Mouse (Mus musculus): ENCODE results near the gene Tenm2. TPM values are rescaled to one million over a fixed set of nuclear protein-coding genes. Genes with fewer than 3 reads are reported as not detected.

The Tenm2 gene
- total RNA-seq (2017): 0.12 TPM in 1 of 2 replicates, not detected in the other

- ATAC-seq (ENCODE audit: extremely low read depth, insufficient number of reproducible peaks, low FRiP score, poor library complexity, severe bottlenecking): no peak
Observed at GRCm38 (mm10) chr11:37235914-37236600, at the start of gene Tenm2. Gene Tenm2 (minus strand): TSS chr11:37235964.

GRCm38 (mm10) chr11:37285186-37285585, 49.4 kb upstream of the Tenm2 start:
- no peak for ATAC-seq (ENCODE audit: extremely low read depth, insufficient number of reproducible peaks, low FRiP score, poor library complexity, severe bottlenecking)

- no peak for ATAC-seq (ENCODE audit: extremely low read depth, insufficient number of reproducible peaks, low FRiP score, poor library complexity, severe bottlenecking)
Observed at GRCm38 (mm10) chr11:37248796-37249195, 13.0 kb upstream of the Tenm2 start.

- ATAC-seq (ENCODE audit: extremely low read depth, insufficient number of reproducible peaks, low FRiP score, poor library complexity, severe bottlenecking): no peak
Observed at GRCm38 (mm10) chr11:37237096-37237725, 1.4 kb upstream of the Tenm2 start.

- ATAC-seq (ENCODE audit: extremely low read depth, insufficient number of reproducible peaks, low FRiP score, poor library complexity, severe bottlenecking): no peak
Observed at GRCm38 (mm10) chr11:37236601-37237083, 878 bp upstream of the Tenm2 start.

- no peak for ATAC-seq (ENCODE audit: extremely low read depth, insufficient number of reproducible peaks, low FRiP score, poor library complexity, severe bottlenecking)
Observed at GRCm38 (mm10) chr11:37235021-37235795, 556 bp downstream of the Tenm2 start.

GRCm38 (mm10) chr11:37227404-37227803, 8.4 kb downstream of the Tenm2 start:
- ATAC-seq (ENCODE audit: extremely low read depth, insufficient number of reproducible peaks, low FRiP score, poor library complexity, severe bottlenecking): no peak

- no peak for ATAC-seq (ENCODE audit: extremely low read depth, insufficient number of reproducible peaks, low FRiP score, poor library complexity, severe bottlenecking)
Observed at GRCm38 (mm10) chr11:37226943-37227342, 8.8 kb downstream of the Tenm2 start.

- no peak for ATAC-seq (ENCODE audit: extremely low read depth, insufficient number of reproducible peaks, low FRiP score, poor library complexity, severe bottlenecking)
Observed at GRCm38 (mm10) chr11:37222737-37223136, 13.0 kb downstream of the Tenm2 start.

- no peak for ATAC-seq (ENCODE audit: extremely low read depth, insufficient number of reproducible peaks, low FRiP score, poor library complexity, severe bottlenecking)
Observed at GRCm38 (mm10) chr11:37222056-37222455, 13.7 kb downstream of the Tenm2 start.

- no peak for ATAC-seq (ENCODE audit: extremely low read depth, insufficient number of reproducible peaks, low FRiP score, poor library complexity, severe bottlenecking)
Observed at GRCm38 (mm10) chr11:37220921-37221320, 14.8 kb downstream of the Tenm2 start.

GRCm38 (mm10) chr11:37186132-37186531, 49.6 kb downstream of the Tenm2 start:
- ATAC-seq (ENCODE audit: extremely low read depth, insufficient number of reproducible peaks, low FRiP score, poor library complexity, severe bottlenecking): no peak

- no peak for ATAC-seq (ENCODE audit: extremely low read depth, insufficient number of reproducible peaks, low FRiP score, poor library complexity, severe bottlenecking)
Observed at GRCm38 (mm10) chr11:37177426-37177825, 58.3 kb downstream of the Tenm2 start.

GRCm38 (mm10) chr11:37153933-37154880, 81.6 kb downstream of the Tenm2 start:
- ATAC-seq (ENCODE audit: extremely low read depth, insufficient number of reproducible peaks, low FRiP score, poor library complexity, severe bottlenecking): no peak

- no peak for ATAC-seq (ENCODE audit: extremely low read depth, insufficient number of reproducible peaks, low FRiP score, poor library complexity, severe bottlenecking)
Observed at GRCm38 (mm10) chr11:37153382-37153781, 82.4 kb downstream of the Tenm2 start.

GRCm38 (mm10) chr11:37150011-37150410, 85.8 kb downstream of the Tenm2 start:
- ATAC-seq (ENCODE audit: extremely low read depth, insufficient number of reproducible peaks, low FRiP score, poor library complexity, severe bottlenecking): no peak

GRCm38 (mm10) chr11:37143996-37144395, 91.8 kb downstream of the Tenm2 start:
- ATAC-seq (ENCODE audit: extremely low read depth, insufficient number of reproducible peaks, low FRiP score, poor library complexity, severe bottlenecking): no peak

- ATAC-seq (ENCODE audit: extremely low read depth, insufficient number of reproducible peaks, low FRiP score, poor library complexity, severe bottlenecking): no peak
Observed at GRCm38 (mm10) chr11:37143478-37143877, 92.3 kb downstream of the Tenm2 start.

- ATAC-seq (ENCODE audit: extremely low read depth, insufficient number of reproducible peaks, low FRiP score, poor library complexity, severe bottlenecking): no peak
Observed at GRCm38 (mm10) chr11:37128893-37129292, 106.9 kb downstream of the Tenm2 start.
